Mouse (Mus musculus) adrenal gland, postnatal 25 days (tissue): ENCODE measurements at regions not wholly inside any gene's neighbourhood (a gene's known extent, or its start where the extent isn't known, plus 50 kb on each side); places are given as distances from the start of the nearest gene placed in this dataset.

Experiments
- DNase-seq: peaks from one replicate; pipeline ENCODE4 v3.0.0; 2021; ENCODE audit warnings: mixed read lengths

DNA sequence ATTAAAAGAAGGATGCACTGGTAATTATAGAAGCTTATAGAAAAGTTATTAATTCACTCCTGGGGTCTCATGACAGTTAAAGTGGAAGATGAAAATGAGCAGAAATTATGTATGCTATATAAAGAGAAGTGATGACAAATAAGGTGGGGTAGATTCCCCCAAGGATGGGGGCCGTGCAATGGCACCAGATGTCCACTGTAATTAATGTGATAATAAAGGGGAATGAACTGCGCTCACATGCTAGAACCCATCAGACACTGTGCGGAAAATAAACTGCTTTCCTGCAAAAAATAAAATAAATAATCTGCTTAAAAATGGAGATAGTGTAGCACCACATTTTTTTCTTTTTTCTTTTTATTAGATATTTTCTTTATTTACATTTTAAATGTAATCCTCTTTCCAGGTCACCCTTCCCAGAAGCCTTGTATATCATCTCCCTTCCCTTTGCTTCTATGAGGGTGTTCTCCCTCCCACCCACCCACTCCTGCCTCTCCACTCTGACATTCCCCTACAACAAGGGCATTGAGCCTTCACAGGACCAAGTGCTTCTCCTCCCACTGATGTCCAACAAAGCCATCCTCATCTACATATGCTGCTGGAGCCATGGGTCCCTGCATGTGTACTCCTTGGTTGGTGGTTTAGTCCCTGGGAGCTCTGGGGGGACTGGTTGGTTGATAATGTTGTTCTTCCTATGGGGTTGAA lies 934.0 kb upstream of the Pcdh20 start:
- DNase-seq: no peak

GRCm38 (mm10) chr14:89402568-89403339 lies 931.6 kb upstream of the Pcdh20 start:
- no peak for DNase-seq

- no peak for DNase-seq
Observed at GRCm38 (mm10) chr14:89357050-89357749, 886.0 kb upstream of the Pcdh20 start.

DNA sequence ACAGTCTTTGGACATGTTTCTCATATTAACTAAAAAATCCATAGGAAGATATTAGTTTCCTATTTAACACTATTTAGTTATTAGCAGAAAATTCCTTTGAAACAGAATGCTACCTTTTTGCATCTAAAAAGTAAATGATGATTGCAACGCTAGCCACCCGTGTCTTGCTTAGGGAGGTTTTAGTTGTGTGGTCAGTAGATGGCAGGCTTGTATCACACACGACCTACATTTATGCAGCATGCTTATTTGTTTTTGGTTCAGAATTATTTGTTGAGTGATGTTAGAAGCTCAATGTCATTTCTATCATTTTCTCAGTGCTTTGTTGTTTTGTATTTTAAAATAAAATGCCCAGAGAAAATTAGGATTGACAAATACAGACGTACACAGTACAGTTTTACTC lies 876.8 kb upstream of the Pcdh20 start:
- peak; percentile 3 for DNase-seq

GRCm38 (mm10) chr14:89325116-89325515 lies 853.9 kb upstream of the Pcdh20 start:
- no peak for DNase-seq

GRCm38 (mm10) chr14:89308506-89308905 lies 837.3 kb upstream of the Pcdh20 start:
- no peak for DNase-seq
